Mouse (Mus musculus) testis, adult 2 months (tissue): ENCODE measurements at regions not wholly inside any gene's neighbourhood (a gene's known extent, or its start where the extent isn't known, plus 50 kb on each side); places are given as distances from the start of the nearest gene placed in this dataset.

ENCODE experiments used
- CTCF ChIP-seq: fragments of 200-500 bp; IDR thresholded peaks from 2 replicates; pipeline ENCODE4 v1.5.1; 2012; ENCODE audit warnings: low read depth, mild to moderate bottlenecking, inconsistent platforms, low read length, moderate library complexity; ENCODE audit not compliant: control insufficient read depth, insufficient read depth, insufficient replicate concordance
- POLR2A ChIP-seq: fragments of 200-500 bp; IDR thresholded peaks from 2 replicates; pipeline ENCODE4 v1.6.1; 2012; ENCODE audit warnings: low read depth, mild to moderate bottlenecking, inconsistent platforms, low read length, moderate library complexity; ENCODE audit not compliant: control insufficient read depth

DNA sequence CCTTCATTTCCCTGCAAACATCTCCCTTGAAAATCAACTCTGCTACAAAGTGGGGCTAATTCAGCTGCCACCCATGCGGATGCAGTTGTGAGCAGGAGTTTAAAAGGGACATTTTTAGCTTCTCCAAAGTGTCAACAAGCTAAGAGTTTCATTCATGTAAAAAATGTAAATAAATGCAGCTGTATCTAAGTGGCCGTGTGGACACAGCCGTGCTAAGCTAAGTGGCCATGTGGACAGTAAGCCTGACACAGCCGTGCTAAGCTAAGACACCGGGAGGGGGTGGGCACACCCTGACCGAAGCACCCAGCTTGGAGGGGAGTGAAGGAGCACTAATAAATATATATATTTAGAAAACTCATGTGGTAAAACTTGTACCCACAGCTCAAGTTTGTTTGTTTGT lies 52.6 kb upstream of the Cnih3 start:
- no peak for TF ChIP-seq CTCF
- TF ChIP-seq POLR2A, result no peak
